Mouse (Mus musculus) spleen, adult 2 months (tissue): ENCODE measurements around the gene Foxp4.

Source experiments
- CTCF ChIP-seq: fragments of 200-500 bp; IDR thresholded peaks from 2 replicates; pipeline ENCODE4 v1.5.1; 2011; ENCODE audit warnings: mild to moderate bottlenecking, inconsistent platforms; ENCODE audit not compliant: insufficient read depth, insufficient read length, insufficient replicate concordance; ENCODE audit errors: extremely low read depth
- POLR2A ChIP-seq: fragments of 200-500 bp; IDR thresholded peaks from 2 replicates; pipeline ENCODE4 v1.6.1; 2011; ENCODE audit warnings: low read depth, low read length, inconsistent platforms

- TF ChIP-seq POLR2A (no peak), CTCF (no peak)
Measured at GRCm38 (mm10) chr17:47833029-47833627, 91.3 kb downstream of the Foxp4 start.
